Mouse (Mus musculus): Measurements from ENCODE around the gene Qsox1.

DNA sequence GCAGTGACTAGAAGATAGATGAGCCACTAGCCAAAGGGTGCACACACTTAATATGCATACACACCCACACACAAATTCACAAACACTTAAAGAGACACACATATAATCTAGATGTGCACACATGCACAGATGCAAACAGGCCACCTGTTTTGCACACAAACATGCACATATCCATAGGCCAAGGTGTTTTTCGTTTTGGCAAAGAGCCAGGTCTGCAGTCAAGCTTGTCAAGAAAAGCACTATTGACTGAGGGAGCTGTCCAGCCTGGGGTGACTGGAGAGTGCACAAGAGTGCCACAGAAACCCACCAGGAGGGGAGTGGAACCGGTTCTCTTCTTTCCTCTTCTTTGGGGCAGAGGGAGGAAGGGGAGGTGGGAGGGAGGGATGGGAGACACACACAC lies 81.5 kb downstream of the Qsox1 start:
- no peak for TF ChIP-seq CTCF (IDR thresholded peaks at IDR 0.05; ENCODE audit: low read depth)
- no peak for TF ChIP-seq EP300 (IDR thresholded peaks at IDR 0.05; ENCODE audit: low read depth)

Measured in liver, postnatal 0 days (tissue).